Comparison of ENCODE assay signal across 9 mouse cellular contexts in the genomic region with DNA sequence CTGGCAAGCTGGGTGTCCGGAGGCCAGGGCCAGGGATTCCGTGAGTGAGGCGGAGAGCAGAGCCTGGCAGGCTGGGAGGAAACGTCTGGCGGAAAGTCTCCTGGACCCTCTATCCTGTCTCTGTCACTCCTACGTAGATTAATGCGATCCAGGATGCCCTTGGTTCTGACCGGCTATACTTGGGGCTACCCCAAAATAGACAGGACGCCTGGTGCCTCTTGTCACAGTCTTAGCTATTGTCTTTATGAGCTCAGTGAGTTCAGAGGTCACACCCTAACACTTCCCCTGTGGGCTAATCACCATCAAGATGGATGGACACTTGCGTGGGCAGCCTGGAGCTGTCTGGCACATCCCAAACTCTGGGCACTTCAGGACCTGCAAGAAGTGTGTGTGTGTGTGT.
DNase-seq lines count a peak whose midpoint lies in the region; ATAC-seq lines count a peak whose summit lies in the region.
"Had no signal": no experiment of that assay in that cellular context is flagged by ENCODE, and none has a peak within 500 bp of the region (broad histone marks: within the 10 kb centered on the region; RNA-seq: fewer than 3 reads in every experiment).

No protein-coding gene starts in this region.

- peak; percentile 59 for ATAC-seq in hindbrain, embryonic 12.5 days (ENCODE audit: low FRiP score)
- no peak for ATAC-seq in hindbrain, embryonic 13.5 days (ENCODE audit: low FRiP score)
- 0 out of 2 replicates have a peak, but pooled peaks have one; percentile 13 for ATAC-seq in forebrain, embryonic 15.5 days (replicated peaks)
- ATAC-seq in lung, embryonic 15.5 days (ENCODE audit: borderline replicate concordance, extremely low read depth, low FRiP score, low TSS enrichment), result peak; percentile 82
- ATAC-seq in CD4-positive, CD25-positive, alpha-beta regulatory T cell, adult 4 months, result no peak

- DNase-seq in kidney, adult 18-20 months, result peak; percentile 13
- DNase-seq in right cerebral cortex, postnatal 25 days, result no peak
- DNase-seq in right cerebral cortex, postnatal 14 days, result no peak

- no peak overlapping the region for H3K9ac ChIP-seq in hindbrain, embryonic 12.5 days
- H3K9ac ChIP-seq in hindbrain, embryonic 13.5 days, result no peak overlapping the region
- H3K9ac ChIP-seq in forebrain, embryonic 15.5 days (replicated peaks), result no peak overlapping the region
- H3K9ac ChIP-seq in lung, embryonic 15.5 days, result no peak overlapping the region
- H3K9ac ChIP-seq: limb, embryonic 15.5 days had no signal

- H3K36me3 ChIP-seq in hindbrain, embryonic 12.5 days, result no peaks in the 10 kb centered on the region
- no peaks in the 10 kb centered on the region for H3K36me3 ChIP-seq in hindbrain, embryonic 13.5 days
- H3K36me3 ChIP-seq in forebrain, embryonic 15.5 days, result no peaks in the 10 kb centered on the region
- no peaks in the 10 kb centered on the region for H3K36me3 ChIP-seq in lung, embryonic 15.5 days
- H3K36me3 ChIP-seq: limb, embryonic 15.5 days had no signal

- 62% methylated on average over 10 of the region's 10 CpGs for WGBS in hindbrain, embryonic 12.5 days
- 63% methylated on average over 10 of the region's 10 CpGs for WGBS in hindbrain, embryonic 13.5 days
- 71% methylated on average over 10 of the region's 10 CpGs for WGBS in forebrain, embryonic 15.5 days
- 41% methylated on average over 10 of the region's 10 CpGs for WGBS in lung, embryonic 15.5 days

- H3K27ac ChIP-seq in hindbrain, embryonic 12.5 days, result no peak overlapping the region
- no peak overlapping the region for H3K27ac ChIP-seq in hindbrain, embryonic 13.5 days
- no peak overlapping the region for H3K27ac ChIP-seq in forebrain, embryonic 15.5 days (replicated peaks)
- no peak overlapping the region for H3K27ac ChIP-seq in lung, embryonic 15.5 days
- H3K27ac ChIP-seq: limb, embryonic 15.5 days had no signal

- peaks cover 10% of the 10 kb centered on the region for H3K4me1 ChIP-seq in hindbrain, embryonic 12.5 days
- peaks cover 13% of the 10 kb centered on the region for H3K4me1 ChIP-seq in hindbrain, embryonic 13.5 days (replicated peaks)
- no peaks in the 10 kb centered on the region for H3K4me1 ChIP-seq in forebrain, embryonic 15.5 days
- 0 out of 2 replicates have a peak, but pooled peaks cover 7% of the 10 kb centered on the region for H3K4me1 ChIP-seq in lung, embryonic 15.5 days

- H3K9me3 ChIP-seq in hindbrain, embryonic 12.5 days (replicated peaks), result no peaks in the 10 kb centered on the region
- no peaks in the 10 kb centered on the region for H3K9me3 ChIP-seq in hindbrain, embryonic 13.5 days
- no peaks in the 10 kb centered on the region for H3K9me3 ChIP-seq in forebrain, embryonic 15.5 days
- H3K9me3 ChIP-seq in lung, embryonic 15.5 days, result no peaks in the 10 kb centered on the region
- H3K9me3 ChIP-seq: limb, embryonic 15.5 days had no signal

- H3K27me3 ChIP-seq in hindbrain, embryonic 12.5 days, result peaks cover 7% of the 10 kb centered on the region; the same call in 1 of the 2 replicates
- peaks cover 46% of the 10 kb centered on the region for H3K27me3 ChIP-seq in hindbrain, embryonic 13.5 days
- H3K27me3 ChIP-seq in forebrain, embryonic 15.5 days, result no peaks in the 10 kb centered on the region
- H3K27me3 ChIP-seq in lung, embryonic 15.5 days, result no peaks in the 10 kb centered on the region

- no peak overlapping the region for H3K4me3 ChIP-seq in hindbrain, embryonic 12.5 days
- no peak overlapping the region for H3K4me3 ChIP-seq in hindbrain, embryonic 13.5 days
- H3K4me3 ChIP-seq in forebrain, embryonic 15.5 days, result no peak overlapping the region
- no peak overlapping the region for H3K4me3 ChIP-seq in lung, embryonic 15.5 days
- H3K4me3 ChIP-seq: limb, embryonic 15.5 days had no signal

- H3K4me2 ChIP-seq in hindbrain, embryonic 12.5 days (replicated peaks), result no peak overlapping the region
- H3K4me2 ChIP-seq in hindbrain, embryonic 13.5 days, result no peak overlapping the region
- H3K4me2 ChIP-seq in forebrain, embryonic 15.5 days (replicated peaks), result no peak overlapping the region
- H3K4me2 ChIP-seq in lung, embryonic 15.5 days, result no peak overlapping the region
- H3K4me2 ChIP-seq: limb, embryonic 15.5 days had no signal

Comparison
In these comparisons a context has a peak if more than half of its experiments do, and no peak if none do; other contexts are left out.
1. ATAC-seq: peak in hindbrain, embryonic 12.5 days (single experiment), forebrain, embryonic 15.5 days (single experiment) and lung, embryonic 15.5 days (single experiment); none in hindbrain, embryonic 13.5 days (single experiment) and CD4-positive, CD25-positive, alpha-beta regulatory T cell, adult 4 months (single experiment).